Mouse (Mus musculus) forebrain, embryonic 10.5 days (tissue): ENCODE measurements around the gene Gabrb1. TPM values are rescaled to one million over a fixed set of nuclear protein-coding genes. Genes with fewer than 3 reads are reported as not detected.

ENCODE experiments used
- DNase-seq: peaks from one replicate; pipeline ENCODE4 v3.0.0-alpha.2; 2017; ENCODE audit warnings: low spot score; ENCODE audit errors: extremely low spot score
- H3K27ac ChIP-seq: fragments of 300-500 bp; sonication (generic); 2 replicates; pipeline ENCODE4 v1.5.1; 2016; ENCODE audit warnings: mild to moderate bottlenecking
- H3K27me3 ChIP-seq: fragments of 300-500 bp; sonication (generic); 2 replicates; pipeline ENCODE4 v1.6.1; 2016; ENCODE audit warnings: mild to moderate bottlenecking; ENCODE audit not compliant: poor library complexity, severe bottlenecking
- H3K36me3 ChIP-seq: fragments of 300-500 bp; sonication (generic); replicated peaks from 2 replicates; pipeline ENCODE4 v1.6.1; 2016; ENCODE audit warnings: mild to moderate bottlenecking, moderate library complexity
- H3K4me1 ChIP-seq: fragments of 300-500 bp; sonication (generic); 2 replicates; pipeline ENCODE4 v1.6.1; 2016
- H3K4me3 ChIP-seq: fragments of 300-500 bp; sonication (generic); 2 replicates; pipeline ENCODE4 v1.5.1; 2016; ENCODE audit warnings: mild to moderate bottlenecking, moderate library complexity
- H3K9me3 ChIP-seq: fragments of 300-500 bp; sonication (generic); 2 replicates; pipeline ENCODE4 v1.6.1; 2016; ENCODE audit warnings: mild to moderate bottlenecking, moderate library complexity
- WGBS: fragments of 180-500 bp; shearing (Covaris S2); methylation state at CpG from one replicate; pipeline ENCODE4 v1.1.7; 2016; 5-methylcytosine and 5-hydroxymethylcytosine counted together
- polyA plus RNA-seq: library from polyadenylated mRNA; unstranded; fragments of >200 nt; fragmentation: Nextera tagmentation; extraction: Ambion mirVana; gene quantifications from 2 replicates; pipeline ENCODE4 v1.2.1, GENCODE M21; 2016

Gene Gabrb1
- polyA plus RNA-seq, 1 experiment from 2014 or later: 0.25 TPM

DNA sequence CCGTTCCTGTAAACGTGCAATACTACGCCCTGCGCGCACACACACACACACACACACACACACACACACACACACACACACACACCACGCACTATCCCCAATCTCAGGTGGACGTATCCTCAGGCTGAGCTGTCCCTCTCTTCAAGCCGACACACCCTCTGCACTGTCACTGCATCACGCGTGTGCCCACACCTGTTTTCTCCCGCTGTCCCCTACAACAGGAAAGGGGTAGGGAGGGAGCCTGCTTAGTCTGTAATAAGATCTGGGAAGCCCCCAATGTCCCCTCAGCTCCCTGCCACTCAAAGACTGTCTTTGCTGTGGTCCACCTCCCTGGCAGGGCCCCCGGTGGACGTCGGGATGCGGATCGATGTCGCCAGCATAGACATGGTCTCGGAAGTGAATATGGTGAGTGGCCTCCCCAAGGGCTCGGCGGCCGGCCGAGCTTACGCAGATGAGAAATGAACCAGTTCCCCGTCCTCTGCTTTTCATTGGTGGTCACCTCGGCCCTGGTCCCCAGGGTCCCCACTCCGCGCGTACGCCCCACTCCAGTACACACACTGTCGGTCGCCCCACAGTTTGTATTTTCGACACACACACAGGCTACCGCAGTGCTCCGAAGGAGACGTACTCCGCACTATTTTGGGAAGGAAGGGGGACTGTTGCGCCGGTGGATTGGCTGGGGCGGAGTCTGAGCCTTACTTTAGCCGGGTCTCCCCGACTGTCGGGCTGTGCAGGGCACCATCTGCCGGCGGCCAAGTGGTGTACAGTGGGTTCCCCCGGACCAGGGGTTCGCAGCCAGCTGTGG lies 42.8 kb downstream of the Gabrb1 start:
- H3K36me3 ChIP-seq: no peaks in the 10 kb centered on the region
- H3K4me1 ChIP-seq: peaks cover 24% of the 10 kb centered on the region
- peak overlapping the region; percentile 60 for H3K4me3 ChIP-seq
- H3K27me3 ChIP-seq: peaks cover 18% of the 10 kb centered on the region
- peak; percentile 67 for DNase-seq
- peak overlapping the region; percentile 1; the same call in 1 of the 2 replicates for H3K27ac ChIP-seq
- under 1% methylated on average over 46 of the region's 46 CpGs for WGBS
- no peaks in the 10 kb centered on the region for H3K9me3 ChIP-seq

DNA sequence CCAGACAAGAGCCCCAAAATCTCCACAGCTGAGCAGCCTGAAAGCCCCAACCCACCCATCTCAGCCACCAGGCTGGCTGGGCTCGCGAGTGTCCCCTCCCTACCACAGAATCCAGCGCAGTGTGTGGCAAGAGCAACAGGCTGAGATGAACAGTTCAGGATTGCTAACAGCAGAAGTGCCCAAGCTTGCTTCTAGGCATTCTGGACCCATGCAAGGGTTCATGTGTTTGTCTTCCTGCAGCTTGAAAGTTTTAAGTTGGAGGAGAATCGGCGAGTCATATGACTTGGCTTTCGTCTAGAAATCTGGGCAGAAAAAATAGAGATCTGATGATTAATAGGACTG lies 43.3 kb downstream of the Gabrb1 start:
- Histone ChIP-seq H3K4me3 (peak overlapping the region; percentile 60), H3K9me3 (no peaks in the 10 kb centered on the region), H3K27ac (peak overlapping the region; percentile 1; the same call in 1 of the 2 replicates), H3K36me3 (no peaks in the 10 kb centered on the region), H3K4me1 (peaks cover 24% of the 10 kb centered on the region), H3K27me3 (peaks cover 18% of the 10 kb centered on the region)
- WGBS: under 1% methylated on average over 6 of the region's 6 CpGs
- no peak for DNase-seq

DNA sequence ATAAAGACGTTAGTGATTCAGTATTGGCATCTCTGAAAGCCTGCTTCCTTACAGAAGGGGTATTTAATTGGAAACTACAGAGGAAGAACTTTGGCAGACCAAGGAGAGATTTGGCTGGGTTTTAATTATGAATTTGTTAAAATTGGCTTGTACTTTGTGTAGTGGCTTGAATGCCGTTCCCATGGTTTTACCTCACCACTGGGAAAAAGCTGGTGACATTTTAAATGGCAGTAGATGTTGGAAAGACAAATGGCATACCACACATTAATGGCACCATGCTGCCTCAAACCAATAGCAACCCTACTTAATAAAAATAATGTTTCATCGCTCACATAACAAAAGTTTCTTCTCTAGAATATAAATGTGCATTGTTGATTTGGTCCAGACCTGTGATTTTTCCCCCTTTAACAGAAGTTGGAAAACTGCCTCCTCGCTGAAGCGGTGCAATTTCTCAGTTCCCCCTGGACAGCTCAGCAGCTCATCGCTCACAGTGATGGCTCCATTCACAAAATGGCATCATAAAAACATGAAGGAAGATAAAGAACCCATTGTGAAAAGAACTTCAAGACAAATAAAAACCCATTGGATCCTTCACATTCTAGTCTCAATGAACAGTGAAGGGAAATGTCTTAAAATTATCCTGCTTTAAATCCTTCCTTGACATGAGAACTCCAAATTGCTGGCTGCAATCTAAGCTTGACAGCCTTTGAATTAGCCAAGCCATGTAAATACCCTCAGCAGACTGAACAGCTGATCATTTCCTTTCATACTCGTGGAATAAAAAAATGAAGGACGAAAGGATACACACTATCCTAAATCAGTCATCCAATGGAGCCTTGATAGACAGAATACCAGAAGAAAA lies 75.2 kb downstream of the Gabrb1 start:
- H3K27me3 ChIP-seq: no peaks in the 10 kb centered on the region
- no peak overlapping the region for H3K4me3 ChIP-seq
- H3K4me1 ChIP-seq: no peaks in the 10 kb centered on the region
- H3K9me3 ChIP-seq: no peaks in the 10 kb centered on the region
- H3K36me3 ChIP-seq: no peaks in the 10 kb centered on the region
- 91% methylated on average over 8 of the region's 8 CpGs for WGBS
- DNase-seq: no peak
- no peak overlapping the region for H3K27ac ChIP-seq

DNA sequence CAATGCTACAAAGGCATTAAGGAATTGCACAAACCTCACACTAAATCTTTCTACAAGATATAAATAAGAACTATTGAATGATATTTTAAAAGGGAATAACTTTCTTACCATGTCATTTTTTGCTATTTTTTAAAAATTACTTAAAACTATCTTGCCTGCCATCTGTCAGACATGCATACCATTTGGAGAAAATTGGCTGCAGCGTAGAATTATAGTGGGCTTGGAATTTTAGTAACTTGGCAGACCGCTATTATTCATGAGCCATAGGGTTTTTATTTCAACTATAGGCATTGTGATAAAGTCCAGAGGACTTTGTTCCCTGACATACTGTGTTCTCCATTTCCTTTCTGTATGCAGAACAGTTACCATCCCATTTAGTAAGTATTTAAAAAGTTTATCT lies 89.5 kb downstream of the Gabrb1 start:
- H3K36me3 ChIP-seq: no peaks in the 10 kb centered on the region

DNA sequence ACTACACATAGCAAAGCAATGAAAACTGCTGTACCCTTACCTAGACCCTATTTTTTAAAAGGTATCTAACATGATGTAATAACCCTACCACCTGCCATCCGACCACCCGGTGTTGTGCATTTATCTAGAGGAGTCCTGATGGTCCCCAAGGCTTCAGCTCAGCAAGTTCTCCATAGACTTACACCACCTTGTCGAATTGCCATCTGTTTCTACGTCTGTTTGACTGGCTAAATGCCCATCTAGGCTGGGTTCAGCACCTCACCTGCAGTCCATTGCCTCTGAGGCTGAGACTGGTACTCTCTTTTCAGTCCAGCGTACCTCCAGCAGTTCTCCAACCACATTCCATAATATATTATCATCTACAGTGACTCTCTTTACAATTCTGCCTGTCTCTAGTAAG lies 96.1 kb downstream of the Gabrb1 start:
- no peaks in the 10 kb centered on the region for H3K9me3 ChIP-seq
- no peak overlapping the region for H3K27ac ChIP-seq
- no peaks in the 10 kb centered on the region for H3K36me3 ChIP-seq
- H3K27me3 ChIP-seq: no peaks in the 10 kb centered on the region
- no peak for DNase-seq
- 88% methylated on average over 5 of the region's 5 CpGs for WGBS
- H3K4me3 ChIP-seq: no peak overlapping the region
- H3K4me1 ChIP-seq: no peaks in the 10 kb centered on the region

More for the DNA sequence above, 89.5 kb downstream of the Gabrb1 start:
- H3K4me3 ChIP-seq: no peak overlapping the region
- 78% methylated on average over 2 of the region's 2 CpGs for WGBS
- no peaks in the 10 kb centered on the region for H3K4me1 ChIP-seq
- no peak overlapping the region for H3K27ac ChIP-seq
- H3K9me3 ChIP-seq: no peaks in the 10 kb centered on the region
- no peak for DNase-seq
- H3K27me3 ChIP-seq: no peaks in the 10 kb centered on the region

DNA sequence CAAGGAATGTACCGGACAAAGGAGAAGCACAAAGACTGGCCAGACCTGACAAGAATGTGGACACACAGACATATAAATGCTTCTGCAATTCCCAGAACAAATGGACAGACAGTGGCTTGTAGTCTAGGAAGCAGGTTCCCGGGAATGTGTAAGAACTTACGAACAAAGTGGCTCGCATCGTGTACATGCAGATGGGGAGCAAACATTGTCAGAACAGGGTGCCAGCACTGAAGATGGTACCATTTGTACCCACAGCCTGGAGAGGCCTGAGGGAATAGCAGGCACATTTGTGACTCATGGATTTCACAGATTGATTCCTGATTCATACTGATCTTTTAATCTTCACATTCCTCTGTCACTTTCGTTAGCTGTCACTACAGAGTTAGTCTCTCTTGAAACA lies 103.2 kb downstream of the Gabrb1 start:
- WGBS: 87% methylated on average over 6 of the region's 6 CpGs
- Histone ChIP-seq H3K27ac (no peak overlapping the region), H3K4me3 (no peak overlapping the region), H3K27me3 (no peaks in the 10 kb centered on the region), H3K4me1 (no peaks in the 10 kb centered on the region), H3K9me3 (no peaks in the 10 kb centered on the region), H3K36me3 (no peaks in the 10 kb centered on the region)
- DNase-seq: no peak

DNA sequence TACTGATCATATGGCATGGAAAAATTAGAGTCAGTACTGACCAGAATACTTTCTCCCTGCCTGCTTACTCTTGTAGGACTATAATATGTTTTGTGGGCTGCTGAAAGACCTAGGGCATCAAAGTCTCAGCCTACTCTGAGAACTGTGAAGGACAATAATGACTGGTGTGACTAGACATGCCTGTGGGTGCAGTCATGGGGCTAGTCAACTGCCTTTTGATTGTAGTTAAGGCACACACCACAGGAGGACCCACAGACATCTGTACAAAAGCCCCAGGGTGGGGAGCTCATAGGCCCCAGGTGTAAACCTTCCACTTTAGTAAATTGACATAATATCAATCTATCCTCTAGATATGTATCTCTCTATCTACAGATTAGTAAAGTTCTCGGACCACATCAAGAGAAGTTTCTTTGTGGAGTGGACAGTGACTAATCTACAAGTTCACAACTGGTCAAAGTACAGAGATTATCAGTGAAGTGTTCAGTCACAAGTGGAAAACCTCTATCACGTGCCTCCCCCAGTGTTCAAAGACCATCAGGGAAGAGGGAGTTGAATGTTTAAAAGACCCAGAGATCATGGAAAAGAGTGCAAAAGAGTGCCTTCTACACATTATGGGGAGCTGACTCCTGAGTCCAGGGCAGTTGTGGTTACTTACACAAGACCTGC lies 123.7 kb downstream of the Gabrb1 start:
- Histone ChIP-seq H3K27me3 (no peaks in the 10 kb centered on the region), H3K9me3 (no peaks in the 10 kb centered on the region), H3K4me1 (no peaks in the 10 kb centered on the region), H3K36me3 (no peaks in the 10 kb centered on the region), H3K4me3 (no peak overlapping the region), H3K27ac (no peak overlapping the region)
- DNase-seq: no peak
- 89% methylated on average over 2 of the region's 2 CpGs for WGBS

DNA sequence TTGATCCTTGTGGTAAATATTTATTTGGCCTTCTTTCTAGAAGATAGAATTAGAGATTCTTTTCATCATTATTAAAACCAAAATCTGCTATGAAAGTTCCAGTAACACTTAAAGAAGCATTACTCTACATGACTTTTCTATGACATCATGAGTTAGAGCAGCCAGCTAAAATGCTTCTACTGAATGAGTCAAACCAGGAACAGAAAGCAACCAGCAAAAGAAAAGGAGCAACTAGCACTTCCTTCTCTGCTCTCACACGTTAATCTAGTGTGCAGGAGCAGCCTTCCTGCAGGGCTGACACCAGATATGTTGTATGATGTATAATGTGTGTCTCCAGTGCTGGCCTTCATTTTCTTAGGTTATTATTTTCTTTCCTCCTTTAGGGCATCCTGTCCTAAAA lies 164.9 kb downstream of the Gabrb1 start:
- WGBS: 55% methylated on average over 1 of the region's 1 CpGs
- H3K27me3 ChIP-seq: no peaks in the 10 kb centered on the region
- no peak overlapping the region for H3K27ac ChIP-seq
- no peaks in the 10 kb centered on the region for H3K4me1 ChIP-seq
- DNase-seq: no peak
- H3K36me3 ChIP-seq: no peaks in the 10 kb centered on the region
- H3K4me3 ChIP-seq: no peak overlapping the region
- no peaks in the 10 kb centered on the region for H3K9me3 ChIP-seq

DNA sequence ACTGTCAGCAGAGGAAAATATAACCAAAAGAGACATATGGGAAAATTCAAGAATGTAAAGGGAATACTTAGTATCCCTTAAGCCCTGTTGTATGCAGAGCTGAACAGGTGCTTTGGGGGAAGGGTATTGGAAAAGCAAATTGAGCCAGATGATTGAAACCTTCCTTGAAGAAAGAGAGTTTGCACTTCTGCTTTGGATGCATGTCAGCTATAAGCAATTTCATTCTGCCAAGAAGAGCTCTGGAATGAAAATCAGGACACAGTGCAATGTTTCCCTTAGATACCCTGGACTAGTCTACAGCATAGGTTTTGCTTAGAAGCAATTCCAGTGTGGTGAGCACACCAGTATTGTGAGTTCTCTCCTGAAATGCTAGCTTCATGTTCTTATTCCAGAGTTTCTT lies 170.4 kb downstream of the Gabrb1 start:
- no peaks in the 10 kb centered on the region for H3K36me3 ChIP-seq
- H3K27ac ChIP-seq: no peak overlapping the region
- H3K4me3 ChIP-seq: no peak overlapping the region

DNA sequence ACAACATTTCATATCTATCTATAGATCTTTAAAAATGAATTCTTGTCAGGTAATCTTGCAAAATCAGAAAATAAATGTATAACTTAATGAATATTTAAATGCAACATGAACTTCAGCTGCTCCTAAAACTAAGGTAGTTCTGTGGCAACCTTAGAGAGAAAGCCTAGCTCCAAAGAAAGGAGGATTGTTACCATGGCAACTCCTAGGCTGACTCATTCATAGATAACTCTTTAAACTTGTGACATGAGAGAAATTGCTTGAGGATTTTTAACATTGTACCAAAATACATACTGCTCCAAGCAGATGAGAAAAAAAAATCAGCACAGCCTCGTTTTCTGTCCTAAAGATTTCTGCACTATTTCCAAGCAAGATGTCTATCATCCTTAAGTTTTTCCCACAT lies 171.1 kb downstream of the Gabrb1 start:
- H3K4me1 ChIP-seq: no peaks in the 10 kb centered on the region
- no peak overlapping the region for H3K27ac ChIP-seq
- no peak overlapping the region for H3K4me3 ChIP-seq
- DNase-seq: no peak
- 67% methylated on average over 1 of the region's 1 CpGs for WGBS
- H3K36me3 ChIP-seq: no peaks in the 10 kb centered on the region
- no peaks in the 10 kb centered on the region for H3K27me3 ChIP-seq
- no peaks in the 10 kb centered on the region for H3K9me3 ChIP-seq

More for the DNA sequence above, 170.4 kb downstream of the Gabrb1 start:
- H3K9me3 ChIP-seq: no peaks in the 10 kb centered on the region
- no peaks in the 10 kb centered on the region for H3K27me3 ChIP-seq
- no peak for DNase-seq
- no peaks in the 10 kb centered on the region for H3K4me1 ChIP-seq

DNA sequence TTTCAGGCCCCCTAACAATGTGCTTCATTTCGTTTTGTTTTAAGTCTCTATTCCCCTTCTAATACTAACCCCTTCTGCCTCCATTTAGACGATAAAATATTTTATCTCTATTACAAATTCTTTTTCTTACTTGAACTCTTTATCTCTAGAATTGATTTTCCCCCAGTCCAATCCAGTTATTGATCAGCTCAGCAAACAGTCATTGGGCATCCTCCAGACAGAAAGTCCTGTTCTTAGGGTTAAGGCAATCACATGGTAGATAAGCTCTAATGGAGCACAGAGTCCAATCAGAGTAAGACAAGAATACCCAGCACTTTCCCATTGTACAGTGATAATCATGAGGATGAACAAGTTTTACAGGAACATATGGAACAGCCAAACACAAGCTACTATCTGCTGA lies 172.4 kb downstream of the Gabrb1 start:
- Histone ChIP-seq H3K27ac (no peak overlapping the region), H3K4me3 (no peak overlapping the region), H3K27me3 (no peaks in the 10 kb centered on the region), H3K4me1 (no peaks in the 10 kb centered on the region), H3K36me3 (no peaks in the 10 kb centered on the region), H3K9me3 (no peaks in the 10 kb centered on the region)
- WGBS: 89% methylated on average over 2 of the region's 2 CpGs
- no peak for DNase-seq

DNA sequence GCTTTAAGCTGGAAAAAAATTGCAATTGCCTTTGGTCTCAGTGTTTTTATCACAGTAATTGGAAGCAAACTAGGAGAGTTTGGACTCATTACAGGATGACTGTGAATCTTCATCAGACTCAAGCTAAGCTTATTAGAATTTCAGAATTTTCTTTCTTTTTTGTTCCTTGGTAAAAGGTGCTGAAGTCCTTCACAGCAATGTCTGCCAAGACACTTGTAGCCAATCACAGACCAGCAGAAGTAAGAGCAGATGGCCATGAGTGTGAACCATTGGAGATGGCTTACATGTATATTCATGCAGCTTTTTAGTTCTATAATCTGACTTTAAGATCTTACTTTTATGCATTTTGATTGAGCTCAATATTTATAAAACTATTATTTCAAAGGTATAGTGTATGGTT lies 184.3 kb downstream of the Gabrb1 start:
- H3K4me3 ChIP-seq: no peak overlapping the region
- H3K4me1 ChIP-seq: no peaks in the 10 kb centered on the region
- H3K27ac ChIP-seq: no peak overlapping the region
- no peak for DNase-seq
- H3K36me3 ChIP-seq: no peaks in the 10 kb centered on the region
- H3K27me3 ChIP-seq: no peaks in the 10 kb centered on the region
- no peaks in the 10 kb centered on the region for H3K9me3 ChIP-seq

DNA sequence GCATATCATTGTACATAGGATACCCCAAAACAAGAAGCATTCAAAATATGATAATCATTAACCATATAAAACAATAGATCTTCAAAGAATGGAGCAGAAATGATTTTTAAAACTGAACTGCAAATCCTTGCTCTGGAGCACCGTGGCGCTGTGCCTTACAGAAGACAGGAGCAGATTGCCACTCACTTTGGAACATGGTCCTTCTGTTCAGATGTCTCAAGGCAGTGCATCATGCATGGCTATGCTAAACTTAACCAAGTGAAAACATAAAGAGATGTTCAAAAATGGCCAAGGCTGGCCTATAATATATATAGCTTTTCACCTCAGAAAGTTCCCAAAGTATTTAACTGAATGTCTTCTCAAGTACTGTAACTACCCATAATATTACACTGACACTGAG lies 240.3 kb downstream of the Gabrb1 start:
- H3K4me1 ChIP-seq: no peaks in the 10 kb centered on the region
- H3K27me3 ChIP-seq: no peaks in the 10 kb centered on the region
- 90% methylated on average over 2 of the region's 2 CpGs for WGBS
- H3K27ac ChIP-seq: no peak overlapping the region
- no peak for DNase-seq
- H3K9me3 ChIP-seq: no peaks in the 10 kb centered on the region
- H3K4me3 ChIP-seq: no peak overlapping the region
- no peaks in the 10 kb centered on the region for H3K36me3 ChIP-seq
